Mouse (Mus musculus) ovary, adult 18-20 months (tissue): ENCODE data around the gene Dyrk3.

Source experiments
- DNase-seq: peaks from one replicate; pipeline ENCODE4 v3.0.0; 2022; ENCODE audit warnings: low spot score, mixed read lengths

The Dyrk3 gene

GRCm38 (mm10) chr1:131112576-131112975 lies 25.6 kb downstream of the Dyrk3 start:
- no peak for DNase-seq

- no peak for DNase-seq
These were observed 27.5 kb downstream of the Dyrk3 start for GRCm38 (mm10) chr1:131110525-131111106.

- no peak for DNase-seq
These were observed 30.4 kb downstream of the Dyrk3 start for GRCm38 (mm10) chr1:131107575-131108308.

- DNase-seq, result no peak
These were observed 34.2 kb downstream of the Dyrk3 start for GRCm38 (mm10) chr1:131103776-131104424.

GRCm38 (mm10) chr1:131100808-131101207 lies 37.3 kb downstream of the Dyrk3 start:
- DNase-seq, result no peak

- DNase-seq, result peak; percentile 88
These were observed 40.4 kb downstream of the Dyrk3 start, which contains the start of gene Mapkapk2 for GRCm38 (mm10) chr1:131097700-131098094. TSS of gene Mapkapk2 (minus strand) at chr1:131097826.

GRCm38 (mm10) chr1:131096803-131097699 lies 41.1 kb downstream of the Dyrk3 start:
- DNase-seq, result no peak

- DNase-seq, result no peak
These were observed 41.9 kb downstream of the Dyrk3 start for GRCm38 (mm10) chr1:131096132-131096695.

GRCm38 (mm10) chr1:131095574-131095973 lies 42.6 kb downstream of the Dyrk3 start:
- no peak for DNase-seq

GRCm38 (mm10) chr1:131093889-131094288 lies 44.3 kb downstream of the Dyrk3 start:
- no peak for DNase-seq

- no peak for DNase-seq
These were observed 45.3 kb downstream of the Dyrk3 start for GRCm38 (mm10) chr1:131092846-131093245.

- DNase-seq, result no peak
These were observed 46.0 kb downstream of the Dyrk3 start for GRCm38 (mm10) chr1:131092173-131092572.

- no peak for DNase-seq
These were observed 46.7 kb downstream of the Dyrk3 start for GRCm38 (mm10) chr1:131091481-131091880.

- DNase-seq, result no peak
These were observed 47.3 kb downstream of the Dyrk3 start for GRCm38 (mm10) chr1:131090877-131091276.

- no peak for DNase-seq
These were observed 47.9 kb downstream of the Dyrk3 start for GRCm38 (mm10) chr1:131090261-131090660.

- no peak for DNase-seq
These were observed 48.5 kb downstream of the Dyrk3 start for GRCm38 (mm10) chr1:131089525-131090127.

- no peak for DNase-seq
These were observed 49.6 kb downstream of the Dyrk3 start for GRCm38 (mm10) chr1:131088547-131088946.

- DNase-seq, result no peak
These were observed 51.2 kb downstream of the Dyrk3 start for GRCm38 (mm10) chr1:131086907-131087306.

- no peak for DNase-seq
These were observed 52.0 kb downstream of the Dyrk3 start for GRCm38 (mm10) chr1:131085957-131086739.

GRCm38 (mm10) chr1:131085272-131085671 lies 52.9 kb downstream of the Dyrk3 start:
- DNase-seq, result no peak
